Mouse (Mus musculus): ENCODE measurements around the gene Fads2. TPM values are rescaled to one million over a fixed set of nuclear protein-coding genes. Genes with fewer than 3 reads are reported as not detected.
"Not testable (repeated sequence)": the region's sequence is repeated elsewhere in the genome, so short reads cannot be mapped to it uniquely, and the experiment has no call there.

Fads2 gene
- total RNA-seq (2021): 100 to 1,000 TPM; 164 to 182 TPM

- peak; percentile 76 to 83 for DNase-seq (ENCODE audit: extremely low spot score in 1 of 2, low spot score in 1 of 2)
Observed at GRCm38 (mm10) chr19:10101341-10102053, at the start of gene Fads2. Gene Fads2, minus strand, starts transcription at chr19:10101746.

- DNase-seq (ENCODE audit: extremely low spot score in 1 of 2, low spot score in 1 of 2): no peak
Observed at GRCm38 (mm10) chr19:10149189-10149588, 47.6 kb upstream of the Fads2 start.

GRCm38 (mm10) chr19:10148555-10148954, 47.0 kb upstream of the Fads2 start:
- no peak for DNase-seq (ENCODE audit: extremely low spot score in 1 of 2, low spot score in 1 of 2)

- DNase-seq (ENCODE audit: extremely low spot score in 1 of 2, low spot score in 1 of 2): no peak
Observed at GRCm38 (mm10) chr19:10144464-10144863, 42.9 kb upstream of the Fads2 start.

GRCm38 (mm10) chr19:10143667-10144066, 42.1 kb upstream of the Fads2 start:
- no peak for DNase-seq (ENCODE audit: extremely low spot score in 1 of 2, low spot score in 1 of 2)

- no peak for DNase-seq (ENCODE audit: extremely low spot score in 1 of 2, low spot score in 1 of 2)
Observed at GRCm38 (mm10) chr19:10139736-10140135, 38.2 kb upstream of the Fads2 start.

- no peak for DNase-seq (ENCODE audit: extremely low spot score in 1 of 2, low spot score in 1 of 2)
Observed at GRCm38 (mm10) chr19:10137423-10137822, 35.9 kb upstream of the Fads2 start.

- no peak for DNase-seq (ENCODE audit: extremely low spot score in 1 of 2, low spot score in 1 of 2)
Observed at GRCm38 (mm10) chr19:10134692-10135091, 33.1 kb upstream of the Fads2 start.

- not testable (repeated sequence) for DNase-seq (ENCODE audit: extremely low spot score in 1 of 2, low spot score in 1 of 2)
Observed at GRCm38 (mm10) chr19:10129547-10129946, 28.0 kb upstream of the Fads2 start.

- no peak for DNase-seq (ENCODE audit: extremely low spot score in 1 of 2, low spot score in 1 of 2)
Observed at GRCm38 (mm10) chr19:10126479-10127250, 25.1 kb upstream of the Fads2 start.

DNA sequence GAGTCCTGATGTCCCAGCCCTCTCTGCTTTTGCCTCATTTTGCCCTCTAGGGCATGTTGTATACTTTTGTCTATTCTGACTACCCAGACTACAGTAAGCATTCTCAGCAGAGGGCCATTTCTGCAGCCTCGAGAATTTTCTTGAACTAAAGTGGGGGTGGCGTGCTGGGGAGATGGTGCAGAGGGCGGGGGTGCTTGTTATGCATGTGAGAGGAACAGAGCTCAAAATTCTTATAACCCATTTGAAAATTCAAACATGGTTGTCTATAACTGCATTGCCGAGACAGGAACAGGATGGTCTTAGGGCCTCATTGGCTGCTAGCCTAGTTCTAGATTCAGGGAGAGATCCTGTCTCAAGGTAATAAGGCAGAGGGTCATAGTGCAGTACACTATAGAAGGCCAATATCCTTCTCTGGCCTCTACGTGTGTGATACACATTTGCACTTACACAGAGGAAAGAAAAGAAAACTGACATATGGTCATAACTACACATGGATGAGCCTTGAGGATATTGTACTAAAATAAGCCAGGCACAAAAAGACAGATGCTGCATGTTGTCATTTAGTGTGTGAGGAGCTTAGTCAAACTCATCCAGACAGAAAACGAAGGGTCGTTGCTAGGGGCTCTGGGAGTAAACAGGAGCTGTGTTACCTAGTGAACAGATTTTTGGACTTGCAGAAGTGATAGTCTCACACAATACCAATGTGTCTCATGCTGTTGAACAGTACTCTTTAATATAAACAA, 22.5 kb upstream of the Fads2 start:
- DNase-seq (ENCODE audit: extremely low spot score in 1 of 2, low spot score in 1 of 2): no peak

- no peak for DNase-seq (ENCODE audit: extremely low spot score in 1 of 2, low spot score in 1 of 2)
Observed at GRCm38 (mm10) chr19:10122021-10122631, 20.6 kb upstream of the Fads2 start.

GRCm38 (mm10) chr19:10116641-10117040, 15.1 kb upstream of the Fads2 start:
- no peak for DNase-seq (ENCODE audit: extremely low spot score in 1 of 2, low spot score in 1 of 2)

GRCm38 (mm10) chr19:10115373-10116158, 14.0 kb upstream of the Fads2 start:
- no peak for DNase-seq (ENCODE audit: extremely low spot score in 1 of 2, low spot score in 1 of 2)

GRCm38 (mm10) chr19:10112956-10113355, 11.4 kb upstream of the Fads2 start:
- no peak for DNase-seq (ENCODE audit: extremely low spot score in 1 of 2, low spot score in 1 of 2)

DNA sequence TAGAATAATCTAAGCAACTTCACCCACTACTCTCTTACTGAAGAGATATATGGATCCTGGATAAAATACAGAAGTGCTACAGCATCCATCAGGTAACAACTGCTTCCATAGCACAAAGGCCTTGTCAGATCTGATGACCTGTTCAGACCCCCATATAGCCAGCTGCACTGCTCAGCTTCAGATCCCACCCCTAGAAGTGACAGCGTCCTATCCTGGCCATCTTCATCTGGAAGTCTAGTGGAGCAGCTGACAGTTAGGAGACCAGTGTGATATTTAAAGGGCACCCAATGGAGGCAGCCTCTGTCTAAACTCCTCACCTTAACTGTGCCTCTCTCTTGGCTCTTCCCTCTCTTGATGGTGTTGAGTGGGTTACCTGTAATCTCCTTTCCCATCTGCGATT, 7.1 kb upstream of the Fads2 start:
- no peak for DNase-seq (ENCODE audit: extremely low spot score in 1 of 2, low spot score in 1 of 2)

GRCm38 (mm10) chr19:10108129-10108528, 6.6 kb upstream of the Fads2 start:
- DNase-seq (ENCODE audit: extremely low spot score in 1 of 2, low spot score in 1 of 2): no peak

DNA sequence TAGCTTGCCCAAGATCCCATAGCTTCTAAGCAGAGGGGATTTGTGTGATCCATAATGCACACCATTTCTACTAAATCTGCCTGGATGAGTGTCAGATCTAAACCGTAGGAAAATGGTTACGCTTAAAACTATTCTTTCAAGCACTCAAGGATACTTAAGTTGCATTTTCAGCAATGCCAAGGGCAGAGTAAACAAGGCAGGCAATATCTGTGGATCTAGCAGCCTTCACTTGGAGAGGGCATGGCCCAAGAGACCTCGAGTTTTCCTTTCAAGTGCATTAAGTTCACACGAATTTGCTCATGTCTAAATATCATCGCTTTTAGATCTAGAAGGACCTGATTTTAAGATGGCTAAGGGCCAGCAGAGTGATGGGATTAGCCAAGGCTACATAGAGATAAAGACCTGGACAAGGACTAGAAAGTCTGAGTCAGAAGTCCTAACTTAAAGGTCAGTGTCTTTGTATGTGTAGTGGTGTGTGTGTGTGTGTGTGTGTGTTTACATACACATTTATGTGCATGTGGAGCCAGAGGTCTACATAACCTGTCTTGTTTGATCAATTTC, 5.6 kb upstream of the Fads2 start:
- DNase-seq (ENCODE audit: extremely low spot score in 1 of 2, low spot score in 1 of 2): no peak

GRCm38 (mm10) chr19:10106634-10107033, 5.1 kb upstream of the Fads2 start:
- no peak for DNase-seq (ENCODE audit: extremely low spot score in 1 of 2, low spot score in 1 of 2)
